Mouse (Mus musculus) sigmoid colon, adult 10 weeks (tissue): ENCODE measurements around the gene 1810049J17Rik. TPM values are rescaled to one million over a fixed set of nuclear protein-coding genes. Genes with fewer than 3 reads are reported as not detected.

Experiments
- polyA plus RNA-seq: library from polyadenylated mRNA; stranded (reverse); fragments of 350-450 nt; fragmentation: Illumina TruSeq; extraction: RNeasy Lipid Tissue Mini Kit (QIAGEN cat#74804); gene quantifications from one replicate; pipeline ENCODE4 v1.2.3, GENCODE M21; 2014; ENCODE audit warnings: low read depth, low replicate concordance

The 1810049J17Rik gene
- polyA plus RNA-seq = not detected

GRCm38 (mm10) chr15:12321788-12322621, at the start of gene 1810049J17Rik:
1810049J17Rik (minus strand) TSS chr15:12321899.

DNA sequence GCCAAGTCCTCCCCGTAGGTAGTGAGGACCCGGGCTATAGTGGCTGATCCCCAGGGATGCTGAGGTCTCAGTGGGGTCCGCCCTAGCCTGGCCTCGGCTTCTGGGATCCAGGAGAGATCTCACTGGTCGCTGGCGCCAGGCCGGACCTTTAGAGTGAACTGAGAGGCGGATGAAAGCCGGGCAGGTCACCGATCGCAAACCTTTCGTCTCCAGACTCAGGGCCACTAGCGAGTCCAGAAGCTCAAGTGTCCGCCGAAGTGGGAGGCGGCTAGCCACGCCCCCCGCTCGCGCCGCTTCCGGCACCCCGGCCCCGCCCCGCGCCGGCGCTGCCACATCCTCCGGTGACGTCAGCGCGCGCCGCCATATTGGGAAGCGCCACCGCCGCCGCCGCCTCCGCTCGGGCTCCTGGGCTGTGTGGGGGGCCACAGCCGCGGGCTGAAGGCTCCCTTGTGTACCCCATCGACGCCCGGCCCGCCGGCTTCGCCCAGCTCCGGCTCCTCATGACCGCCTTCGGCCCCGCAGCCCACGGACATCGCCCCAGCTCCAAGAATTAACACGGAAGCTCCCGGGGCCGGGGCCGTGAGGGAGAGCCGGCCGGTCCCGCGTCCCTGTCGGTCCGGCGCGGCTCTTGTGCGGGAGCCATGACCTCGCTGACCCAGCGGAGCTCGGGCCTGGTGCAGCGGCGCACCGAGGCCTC, 460 bp downstream of the 1810049J17Rik start, which contains the start of gene Golph3:
Gene Golph3, plus strand, starts transcription at position 360 of the 697 bp plus-strand sequence.

Other genes starting within 250 kb of the 1810049J17Rik start
- 209 TPM for gene Zfr, start 204.1 kb downstream of the 1810049J17Rik start, polyA plus RNA-seq
- 20.0 TPM for gene Mtmr12, start 116.9 kb downstream of the 1810049J17Rik start, polyA plus RNA-seq
- gene Golph3, start 449 bp downstream of the 1810049J17Rik start, polyA plus RNA-seq = 462 TPM